7 mouse cellular contexts compared by ENCODE assay signal in the genomic region with DNA sequence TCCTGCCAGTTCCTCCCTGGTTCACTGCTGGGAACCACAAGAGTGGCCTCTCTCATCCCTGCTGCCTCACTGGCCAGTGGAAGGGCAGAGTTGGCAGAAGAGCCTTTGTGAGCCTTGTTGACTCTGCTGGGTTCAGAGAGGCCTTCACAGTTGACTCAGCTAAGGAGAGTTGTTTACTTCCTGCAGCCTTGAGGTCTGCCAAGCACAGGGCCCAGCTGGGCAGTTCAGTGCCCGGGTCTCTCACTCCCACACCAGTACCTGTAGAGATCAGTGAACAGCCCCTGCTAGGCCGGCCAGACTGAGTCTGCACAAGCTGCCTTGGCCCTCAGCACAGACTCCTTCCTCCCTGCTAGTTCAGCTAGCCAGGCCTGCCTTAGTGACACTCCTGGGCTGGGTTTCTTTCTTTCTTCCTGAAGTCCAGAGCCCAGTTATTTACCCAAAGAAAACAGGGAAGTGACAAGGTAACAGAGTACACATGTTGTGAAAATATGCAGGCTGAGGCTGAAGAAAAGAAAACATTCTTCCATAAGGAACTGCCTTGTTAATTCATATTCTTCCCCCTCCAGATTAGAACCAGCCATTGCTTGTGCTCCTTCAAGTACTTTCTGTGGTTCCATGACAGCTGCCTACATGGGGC.
A peak's percentile ranks its signal among the peaks of the same experiment; 100 is the strongest.
DNase-seq lines count a peak whose midpoint lies in the region; ATAC-seq and TF ChIP-seq lines count a peak whose summit lies in the region.

No protein-coding gene starts in this region.

- peak overlapping the region; percentile 16; the same call in 1 of the 2 replicates for H3K9ac ChIP-seq in liver, adult 2 months (ENCODE audit: low read depth, low read length)
- H3K9ac ChIP-seq in embryonic facial prominence, embryonic 13.5 days: no peak overlapping the region
- 0 out of 2 replicates have a peak overlapping the region, but pooled peaks have one; percentile 20 for H3K9ac ChIP-seq in intestine, embryonic 16.5 days (ENCODE audit: low read depth, low read length)
- H3K9ac ChIP-seq in stomach, embryonic 14.5 days (replicated peaks; ENCODE audit: low read depth, low read length): no peak overlapping the region

- H3K79me2 ChIP-seq in liver, adult 2 months (ENCODE audit: control insufficient read depth, insufficient read depth, low read length): no peaks in the 10 kb centered on the region

- H3K27ac ChIP-seq in liver, adult 2 months (replicated peaks; ENCODE audit: insufficient read depth, low read depth, low read length): peak overlapping the region; percentile 33; the same call in 1 of the 2 replicates
- H3K27ac ChIP-seq in embryonic facial prominence, embryonic 13.5 days: peak overlapping the region; percentile 82
- H3K27ac ChIP-seq in intestine, embryonic 16.5 days (ENCODE audit: low read length): peak overlapping the region; percentile 50
- H3K27ac ChIP-seq in stomach, embryonic 14.5 days (ENCODE audit: low read length): peak overlapping the region; percentile 94

- ATAC-seq in embryonic facial prominence, embryonic 13.5 days (ENCODE audit: insufficient number of reproducible peaks, insufficient read depth, low FRiP score, low TSS enrichment, low read depth): no peak; the same call in 1 of the 2 replicates
- peak; percentile 59 for ATAC-seq in intestine, embryonic 16.5 days
- ATAC-seq in stomach, embryonic 14.5 days (ENCODE audit: insufficient number of reproducible peaks, insufficient read depth, low FRiP score, low read depth): peak; percentile 50; the same call in 1 of the 2 replicates
- ATAC-seq in megakaryocyte-erythroid progenitor cell, adult 5-6 weeks (replicated peaks; ENCODE audit: low FRiP score, low TSS enrichment, poor library complexity, severe bottlenecking): no peak

- no peak for TF ChIP-seq POLR2A in liver, adult 2 months (IDR thresholded peaks at IDR 0.05; ENCODE audit: extremely low read depth, insufficient read depth, low read length)

- peak; percentile 77 for DNase-seq in liver, adult 2 months (ENCODE audit: extremely low read depth, low read depth, low spot score)
- no peak for DNase-seq in liver
- no peak for DNase-seq in retina, postnatal 1 day

- H3K4me2 ChIP-seq in embryonic facial prominence, embryonic 13.5 days: no peak overlapping the region
- H3K4me2 ChIP-seq in intestine, embryonic 16.5 days (ENCODE audit: low read depth, low read length): no peak overlapping the region
- H3K4me2 ChIP-seq in stomach, embryonic 14.5 days (replicated peaks; ENCODE audit: low read depth, low read length): no peak overlapping the region

- no peaks in the 10 kb centered on the region for H3K27me3 ChIP-seq in liver, adult 2 months (ENCODE audit: control insufficient read depth, insufficient read depth, low read length)
- H3K27me3 ChIP-seq in embryonic facial prominence, embryonic 13.5 days: no peaks in the 10 kb centered on the region
- H3K27me3 ChIP-seq in intestine, embryonic 16.5 days (replicated peaks; ENCODE audit: control insufficient read depth, insufficient read depth, low read length): no peaks in the 10 kb centered on the region
- no peaks in the 10 kb centered on the region for H3K27me3 ChIP-seq in stomach, embryonic 14.5 days (ENCODE audit: control insufficient read depth, insufficient read depth, low read length)

- H3K4me1 ChIP-seq in liver, adult 2 months (ENCODE audit: control insufficient read depth, insufficient read depth, low read length): peaks cover 6% of the 10 kb centered on the region
- peaks cover 62% of the 10 kb centered on the region for H3K4me1 ChIP-seq in embryonic facial prominence, embryonic 13.5 days
- peaks cover 25% of the 10 kb centered on the region for H3K4me1 ChIP-seq in intestine, embryonic 16.5 days (ENCODE audit: control insufficient read depth, insufficient read depth, low read length)
- peaks cover 34% of the 10 kb centered on the region for H3K4me1 ChIP-seq in stomach, embryonic 14.5 days (ENCODE audit: control insufficient read depth, insufficient read depth, low read length)

- TF ChIP-seq CTCF in liver, adult 2 months (IDR thresholded peaks at IDR 0.05; ENCODE audit: low read depth, low read length): no peak

- H3K4me3 ChIP-seq in liver, adult 2 months (ENCODE audit: insufficient read depth, low read depth, low read length): no peak overlapping the region
- no peak overlapping the region for H3K4me3 ChIP-seq in embryonic facial prominence, embryonic 13.5 days
- H3K4me3 ChIP-seq in intestine, embryonic 16.5 days (ENCODE audit: low read length): no peak overlapping the region
- no peak overlapping the region for H3K4me3 ChIP-seq in stomach, embryonic 14.5 days (ENCODE audit: low read depth, low read length)

- H3K9me3 ChIP-seq in embryonic facial prominence, embryonic 13.5 days: no peaks in the 10 kb centered on the region
- no peaks in the 10 kb centered on the region for H3K9me3 ChIP-seq in intestine, embryonic 16.5 days (ENCODE audit: control insufficient read depth, low read length)
- no peaks in the 10 kb centered on the region for H3K9me3 ChIP-seq in stomach, embryonic 14.5 days (ENCODE audit: control insufficient read depth, low read depth, low read length)

- WGBS in liver, adult 2 months: 8% methylated on average over 2 of the region's 2 CpGs
- 58% methylated on average over 2 of the region's 2 CpGs for WGBS in embryonic facial prominence, embryonic 13.5 days
- 41% methylated on average over 2 of the region's 2 CpGs for WGBS in intestine, embryonic 16.5 days
- WGBS in stomach, embryonic 14.5 days: 38% methylated on average over 2 of the region's 2 CpGs

- no peaks in the 10 kb centered on the region for H3K36me3 ChIP-seq in liver, adult 2 months (ENCODE audit: control insufficient read depth, insufficient read depth, low read length)
- no peaks in the 10 kb centered on the region for H3K36me3 ChIP-seq in embryonic facial prominence, embryonic 13.5 days
- no peaks in the 10 kb centered on the region for H3K36me3 ChIP-seq in intestine, embryonic 16.5 days (ENCODE audit: control insufficient read depth, insufficient read depth, low read length)
- no peaks in the 10 kb centered on the region for H3K36me3 ChIP-seq in stomach, embryonic 14.5 days (ENCODE audit: control insufficient read depth, insufficient read depth, low read length)

Comparison
In these comparisons a context has a peak if more than half of its experiments do, and no peak if none do; other contexts are left out.
1. H3K27ac ChIP-seq: peak in every context shown above with its lines; median percentile 94 in stomach, embryonic 14.5 days; 82 in embryonic facial prominence, embryonic 13.5 days; 50 in intestine, embryonic 16.5 days; 33 in liver, adult 2 months.
2. H3K9ac ChIP-seq: peak in liver, adult 2 months (single experiment) and intestine, embryonic 16.5 days (single experiment); none in embryonic facial prominence, embryonic 13.5 days (single experiment) and stomach, embryonic 14.5 days (single experiment).
3. ATAC-seq: peak in intestine, embryonic 16.5 days (single experiment) and stomach, embryonic 14.5 days (single experiment); none in embryonic facial prominence, embryonic 13.5 days (single experiment) and megakaryocyte-erythroid progenitor cell, adult 5-6 weeks (single experiment).